Mouse (Mus musculus) ES-E14 (cell line): ENCODE data around the gene Tgds.

Experiments used
- MAFK ChIP-seq: IDR thresholded peaks from 2 replicates; pipeline ENCODE4 v1.6.1; 2014; ENCODE audit warnings: mild to moderate bottlenecking, low read depth, low read length, inconsistent platforms; ENCODE audit not compliant: insufficient read depth
- ZNF384 ChIP-seq: IDR thresholded peaks from 2 replicates; pipeline ENCODE4 v1.6.1; 2012; ENCODE audit warnings: low read depth, low read length, inconsistent platforms

- no peak for TF ChIP-seq ZNF384
- no peak for TF ChIP-seq MAFK
These were observed 7.8 kb downstream of the Tgds start for GRCm38 (mm10) chr14:118124771-118125170.
